Mouse (Mus musculus) MEL (cell line): ENCODE measurements at regions not wholly inside any gene's neighbourhood (a gene's known extent, or its start where the extent isn't known, plus 50 kb on each side); places are given as distances from the start of the nearest gene placed in this dataset.

Source experiments
- DNase-seq: peaks from one replicate; pipeline ENCODE4 v3.0.0; 2011; ENCODE audit warnings: low read depth, low spot score
- H3K27ac ChIP-seq: 2 replicates; pipeline ENCODE4 v1.5.1; 2012; ENCODE audit warnings: low read depth, mild to moderate bottlenecking, control low read depth, low read length, moderate library complexity; ENCODE audit not compliant: control insufficient read depth
- H3K27me3 ChIP-seq, 2 experiments: fragments of 150-350 bp in 1 of 2; sonication (generic) in 1 of 2; 2 replicates each; pipeline ENCODE4 v1.6.1; 2012; ENCODE audit warnings: low read length in 2 of 2, mild to moderate bottlenecking in 2 of 2, improper control_type of control experiment in 1 of 2, moderate library complexity in 1 of 2; ENCODE audit not compliant: insufficient read depth in 2 of 2, control insufficient read depth in 1 of 2
- H3K36me3 ChIP-seq, 2 experiments: 2 replicates each; pipeline ENCODE4 v1.6.1; 2012 to 2014; ENCODE audit warnings: low read length in 2 of 2, improper control_type of control experiment in 1 of 2, inconsistent platforms in 1 of 2, mild to moderate bottlenecking in 1 of 2; ENCODE audit not compliant: insufficient read depth in 2 of 2, control insufficient read depth in 1 of 2
- H3K4me1 ChIP-seq, 2 experiments: fragments of 150-350 bp in 1 of 2; sonication (generic) in 1 of 2; 2 replicates each; pipeline ENCODE4 v1.6.1; 2012; ENCODE audit warnings: low read length in 2 of 2, improper control_type of control experiment in 1 of 2, mild to moderate bottlenecking in 1 of 2; ENCODE audit not compliant: insufficient read depth in 2 of 2, control insufficient read depth in 1 of 2
- H3K4me3 ChIP-seq, 2 experiments: fragments of 150-350 bp in 1 of 2; sonication (generic) in 1 of 2; 2 replicates each; pipeline ENCODE4 v1.5.1; 2012; ENCODE audit warnings: low read depth in 2 of 2, low read length in 2 of 2, mild to moderate bottlenecking in 2 of 2, moderate library complexity in 2 of 2, control low read depth in 1 of 2, improper control_type of control experiment in 1 of 2; ENCODE audit not compliant: control insufficient read depth in 1 of 2, insufficient read depth in 1 of 2
- H3K79me2 ChIP-seq: 2 replicates; pipeline ENCODE4 v1.6.1; 2012; ENCODE audit warnings: mild to moderate bottlenecking, low read length, moderate library complexity; ENCODE audit not compliant: control insufficient read depth, poor library complexity, insufficient read depth
- H3K9ac ChIP-seq: 2 replicates; pipeline ENCODE4 v1.6.1; 2012; ENCODE audit warnings: low read depth, mild to moderate bottlenecking, control low read depth, low read length, moderate library complexity; ENCODE audit not compliant: control insufficient read depth, poor library complexity, severe bottlenecking
- H3K9me3 ChIP-seq: fragments of 150-350 bp; sonication (generic); replicated peaks from 2 replicates; pipeline ENCODE4 v1.6.1; 2012; ENCODE audit warnings: mild to moderate bottlenecking, low read length, improper control_type of control experiment, moderate library complexity; ENCODE audit not compliant: insufficient read depth
- CHD1 ChIP-seq: IDR thresholded peaks from 2 replicates; pipeline ENCODE4 v1.6.1; 2012; ENCODE audit warnings: low read depth, mild to moderate bottlenecking, inconsistent platforms, low read length, improper control_type of control experiment
- E2F4 ChIP-seq: IDR thresholded peaks from 2 replicates; pipeline ENCODE4 v1.6.1; 2011; ENCODE audit warnings: low read depth, low read length, improper control_type of control experiment, borderline replicate concordance
- ELF1 ChIP-seq: IDR thresholded peaks from 2 replicates; pipeline ENCODE4 v1.6.1; 2014; ENCODE audit warnings: low read depth, mild to moderate bottlenecking, inconsistent platforms, low read length, improper control_type of control experiment, moderate library complexity
- EP300 ChIP-seq, 2 experiments: IDR thresholded peaks; 2 replicates each; pipeline ENCODE4 v1.6.1; 2011; ENCODE audit warnings: improper control_type of control experiment in 2 of 2, low read length in 2 of 2, low read depth in 1 of 2, mild to moderate bottlenecking in 1 of 2
- ETS1 ChIP-seq: IDR thresholded peaks from 2 replicates; pipeline ENCODE4 v1.6.1; 2012; ENCODE audit warnings: low read depth, mild to moderate bottlenecking, inconsistent platforms, low read length, improper control_type of control experiment, moderate library complexity
- GATA1 ChIP-seq: IDR thresholded peaks from 2 replicates; pipeline ENCODE4 v1.6.1; 2011; ENCODE audit warnings: low read depth, low read length, improper control_type of control experiment
- JUND ChIP-seq: IDR thresholded peaks from 2 replicates; pipeline ENCODE4 v1.6.1; 2011; ENCODE audit warnings: low read depth, mild to moderate bottlenecking, improper control_type of control experiment, low read length
- KAT2A ChIP-seq: conservative IDR thresholded peaks from 2 replicates; pipeline ENCODE4 v1.6.1; 2012; ENCODE audit warnings: low read depth, low read length, improper control_type of control experiment, inconsistent platforms
- MAFK ChIP-seq: IDR thresholded peaks from 2 replicates; pipeline ENCODE4 v1.6.1; 2011; ENCODE audit warnings: low read depth, mild to moderate bottlenecking, low read length, improper control_type of control experiment, borderline replicate concordance
- MAX ChIP-seq: IDR thresholded peaks from 2 replicates; pipeline ENCODE4 v1.6.1; 2011; ENCODE audit warnings: low read length, improper control_type of control experiment
- MAZ ChIP-seq: IDR thresholded peaks from 2 replicates; pipeline ENCODE4 v1.6.1; 2012; ENCODE audit warnings: low read depth, mild to moderate bottlenecking, inconsistent platforms, low read length, improper control_type of control experiment
- MEF2A ChIP-seq: IDR thresholded peaks from 2 replicates; pipeline ENCODE4 v1.6.1; 2014; ENCODE audit warnings: low read depth, mild to moderate bottlenecking, inconsistent platforms, low read length, improper control_type of control experiment; ENCODE audit not compliant: poor library complexity, insufficient replicate concordance, severe bottlenecking; ENCODE audit errors: extremely low read depth
- MXI1 ChIP-seq: IDR thresholded peaks from 2 replicates; pipeline ENCODE4 v1.6.1; 2011; ENCODE audit warnings: mild to moderate bottlenecking, low read depth, low read length, improper control_type of control experiment
- MYB ChIP-seq: IDR thresholded peaks from 2 replicates; pipeline ENCODE4 v1.6.1; 2011; ENCODE audit warnings: mild to moderate bottlenecking, low read depth, low read length, improper control_type of control experiment
- MYC ChIP-seq: IDR thresholded peaks from 2 replicates; pipeline ENCODE4 v1.6.1; 2011; ENCODE audit warnings: low read depth, mild to moderate bottlenecking, low read length, improper control_type of control experiment, moderate library complexity
- NELFE ChIP-seq: IDR thresholded peaks from 2 replicates; pipeline ENCODE4 v1.6.1; 2011; ENCODE audit warnings: low read depth, low read length, improper control_type of control experiment
- NRF1 ChIP-seq: IDR thresholded peaks from 2 replicates; pipeline ENCODE4 v1.6.1; 2014; ENCODE audit warnings: low read depth, mild to moderate bottlenecking, inconsistent platforms, low read length, improper control_type of control experiment, moderate library complexity; ENCODE audit not compliant: poor library complexity, insufficient read depth, severe bottlenecking
- POLR2A ChIP-seq, 2 experiments: IDR thresholded peaks; 2 replicates each; pipeline ENCODE4 v1.6.1; 2011 to 2012; ENCODE audit warnings: low read length in 2 of 2, mild to moderate bottlenecking in 2 of 2, control low read depth in 1 of 2, improper control_type of control experiment in 1 of 2, low read depth in 1 of 2, moderate library complexity in 1 of 2; ENCODE audit not compliant: control insufficient read depth in 1 of 2, insufficient read depth in 1 of 2, poor library complexity in 1 of 2
- POLR2AphosphoS2 ChIP-seq: IDR thresholded peaks from 2 replicates; pipeline ENCODE4 v1.6.1; 2011; ENCODE audit warnings: low read length, improper control_type of control experiment
- POLR2AphosphoS5 ChIP-seq: IDR thresholded peaks from 2 replicates; pipeline ENCODE4 v1.6.1; 2012; ENCODE audit warnings: low read depth, borderline replicate concordance, mild to moderate bottlenecking, inconsistent platforms, low read length, moderate library complexity, mixed read lengths
- SIN3A ChIP-seq: IDR thresholded peaks from 2 replicates; pipeline ENCODE4 v1.6.1; 2012; ENCODE audit warnings: low read length, improper control_type of control experiment, inconsistent platforms
- SMC3 ChIP-seq: IDR thresholded peaks from 2 replicates; pipeline ENCODE4 v1.6.1; 2011; ENCODE audit warnings: low read depth, low read length, improper control_type of control experiment
- TBP ChIP-seq: IDR thresholded peaks from 2 replicates; pipeline ENCODE4 v1.8.0; 2011; ENCODE audit warnings: low read depth, low read length, improper control_type of control experiment
- UBTF ChIP-seq: IDR thresholded peaks from 2 replicates; pipeline ENCODE4 v1.6.1; 2012; ENCODE audit warnings: low read depth, mild to moderate bottlenecking, inconsistent platforms, low read length, improper control_type of control experiment, moderate library complexity, borderline replicate concordance; ENCODE audit not compliant: insufficient read depth
- ZC3H11A ChIP-seq: IDR thresholded peaks from 2 replicates; pipeline ENCODE4 v1.6.1; 2012; ENCODE audit warnings: low read depth, mild to moderate bottlenecking, inconsistent platforms, low read length, improper control_type of control experiment
- ZMIZ1 ChIP-seq: IDR thresholded peaks from 2 replicates; pipeline ENCODE4 v1.6.1; 2012; ENCODE audit warnings: low read depth, mild to moderate bottlenecking, inconsistent platforms, low read length, improper control_type of control experiment, moderate library complexity
- ZNF384 ChIP-seq: IDR thresholded peaks from 2 replicates; pipeline ENCODE4 v1.6.1; 2012; ENCODE audit warnings: low read depth, mild to moderate bottlenecking, inconsistent platforms, low read length, improper control_type of control experiment

DNA sequence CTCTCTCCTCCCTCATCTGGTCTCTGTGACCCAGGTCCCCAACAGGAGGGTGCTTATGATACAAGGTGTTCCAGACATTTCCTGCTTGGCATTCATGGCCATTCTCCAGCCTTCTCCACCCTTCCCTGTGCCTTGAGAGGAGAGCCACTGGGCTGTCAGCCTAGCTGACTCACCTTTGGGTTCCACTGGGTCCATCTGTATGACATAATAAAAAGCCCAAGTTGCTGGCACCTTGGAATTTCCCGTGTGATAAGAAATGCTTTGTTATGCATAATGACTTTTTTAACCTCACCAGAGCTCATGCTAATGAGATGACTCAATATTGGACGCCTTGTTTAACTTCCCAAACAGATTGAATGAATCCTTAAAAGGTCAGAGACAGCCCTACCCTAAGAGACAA lies 236.2 kb downstream of the Fam43a start:
- Histone ChIP-seq H3K4me1 (no peaks in the 10 kb centered on the region), H3K4me3 (no peak overlapping the region), H3K79me2 (no peaks in the 10 kb centered on the region), H3K9me3 (no peaks in the 10 kb centered on the region), H3K27ac (no peak overlapping the region), H3K9ac (no peak overlapping the region), H3K27me3 (peaks cover 13 to 14% of the 10 kb centered on the region in 2 experiments), H3K36me3 (no peaks in the 10 kb centered on the region)
- no peak for TF ChIP-seq POLR2AphosphoS5
- no peak for TF ChIP-seq POLR2A (IDR thresholded peaks at IDR 0.05; ENCODE audit: control insufficient read depth in 1 of 2, insufficient read depth in 1 of 2, low read depth in 1 of 2, low read length in 2 of 2, poor library complexity in 1 of 2)
- TF ChIP-seq UBTF, result no peak
- no peak for TF ChIP-seq KAT2A
- no peak for TF ChIP-seq POLR2AphosphoS2
- TF ChIP-seq EP300 (IDR thresholded peaks at IDR 0.05; ENCODE audit: low read depth in 1 of 2, low read length in 2 of 2), result no peak
- TF ChIP-seq MYB, result no peak
- no peak for TF ChIP-seq GATA1
- no peak for TF ChIP-seq MAFK
- no peak for TF ChIP-seq MAX
- TF ChIP-seq ELF1, result no peak
- no peak for TF ChIP-seq MAZ
- TF ChIP-seq MYC, result no peak
- TF ChIP-seq NELFE, result no peak
- no peak for TF ChIP-seq ZMIZ1
- no peak for TF ChIP-seq E2F4
- TF ChIP-seq JUND, result no peak
- TF ChIP-seq ETS1, result no peak
- DNase-seq, result no peak

DNA sequence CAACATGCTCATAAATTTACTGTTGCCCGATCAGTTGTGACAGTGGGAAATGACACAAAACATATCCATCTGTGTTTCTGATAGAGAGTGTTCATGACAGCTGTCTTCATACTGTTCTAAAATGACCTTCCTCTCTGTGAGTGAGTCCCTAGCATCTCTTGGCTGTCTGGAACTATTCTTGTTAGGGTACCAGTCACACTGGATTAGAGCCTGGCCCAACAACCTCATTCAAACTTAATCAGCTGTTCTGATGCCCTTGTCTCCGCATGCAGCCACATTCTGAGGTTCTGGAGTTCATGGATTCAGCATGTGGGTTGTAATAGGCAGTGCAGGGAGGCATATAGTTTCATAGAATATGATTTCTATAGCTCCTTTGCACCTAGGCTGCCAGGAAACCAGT lies 238.4 kb downstream of the Xxylt1 start:
- Histone ChIP-seq H3K27ac (no peak overlapping the region), H3K9ac (no peak overlapping the region)
- no peak for TF ChIP-seq GATA1
- no peak for TF ChIP-seq POLR2A (IDR thresholded peaks at IDR 0.05; ENCODE audit: control insufficient read depth in 1 of 2, insufficient read depth in 1 of 2, low read depth in 1 of 2, low read length in 2 of 2, poor library complexity in 1 of 2)
- TF ChIP-seq MAFK, result no peak
- TF ChIP-seq POLR2AphosphoS5, result no peak
- TF ChIP-seq NRF1, result no peak
- no peak for TF ChIP-seq UBTF
- TF ChIP-seq ZC3H11A, result no peak
- TF ChIP-seq MAZ, result no peak
- TF ChIP-seq MAX, result no peak
- no peak for TF ChIP-seq MYC
- no peak for TF ChIP-seq SMC3
- no peak for TF ChIP-seq NELFE
- no peak for TF ChIP-seq JUND
- TF ChIP-seq SIN3A, result no peak
- no peak for TF ChIP-seq CHD1
- TF ChIP-seq ZNF384, result no peak
- no peak for TF ChIP-seq MXI1
- no peak for TF ChIP-seq TBP
- TF ChIP-seq MEF2A, result no peak

More for the DNA sequence above, 238.4 kb downstream of the Xxylt1 start:
- no peaks in the 10 kb centered on the region for H3K79me2 ChIP-seq
- no peak for DNase-seq
- H3K9me3 ChIP-seq, result no peaks in the 10 kb centered on the region
- peaks cover 4 to 7% of the 10 kb centered on the region in 2 experiments for H3K27me3 ChIP-seq
- H3K36me3 ChIP-seq, result no peaks in the 10 kb centered on the region
- H3K4me1 ChIP-seq, result no peaks in the 10 kb centered on the region
- no peak overlapping the region for H3K4me3 ChIP-seq
